Mouse (Mus musculus): ENCODE results near the gene Stpg3. TPM values are rescaled to one million over a fixed set of nuclear protein-coding genes. Genes with fewer than 3 reads are reported as not detected.

Stpg3 gene
- total and polyA plus RNA-seq, 3 experiments = 0.07 TPM; not detected in 2

DNA sequence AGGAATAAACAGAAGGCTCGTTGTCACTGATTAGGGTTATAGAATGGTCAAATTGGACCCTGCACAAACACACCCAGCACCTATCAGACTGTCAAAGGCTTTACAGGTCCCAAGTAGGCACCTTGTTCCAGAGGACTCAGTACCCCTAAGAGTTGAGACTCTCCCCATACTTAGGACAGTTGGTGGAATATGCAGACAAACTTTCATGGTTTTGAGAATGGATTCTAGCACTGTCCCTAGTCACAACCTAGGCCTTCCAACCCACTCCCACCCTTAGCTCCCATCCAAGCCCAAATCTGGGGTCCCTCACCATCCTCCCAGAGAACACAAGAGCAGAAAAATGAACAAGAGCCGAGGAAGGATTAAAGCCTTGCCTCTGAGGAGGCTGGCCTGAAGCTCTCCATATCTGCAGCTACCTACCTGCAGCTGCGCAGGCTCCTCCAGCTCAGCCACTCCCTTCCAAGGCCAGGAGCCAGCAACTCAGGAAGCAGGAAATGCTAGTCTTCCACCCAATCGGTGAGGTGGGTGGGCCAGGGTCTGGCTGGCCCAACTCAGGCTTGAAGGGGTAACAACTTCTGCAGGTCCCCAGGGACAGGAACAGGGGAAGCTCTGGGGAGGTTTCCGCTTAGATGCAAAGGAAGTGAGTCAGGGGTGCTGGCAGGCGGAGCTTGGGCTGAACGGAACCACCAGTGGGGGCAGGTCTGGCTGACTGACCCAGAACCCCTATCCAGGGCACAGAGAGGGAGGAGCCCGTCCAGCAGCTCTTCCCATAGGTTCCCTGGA, 18.1 kb downstream of the Stpg3 start, which contains the start of gene Tor4a:
Gene Tor4a, minus strand, starts transcription at position 715 of the 783 bp plus-strand sequence.
- H3K4me1 ChIP-seq (ENCODE audit: control insufficient read depth in 1 of 2, insufficient read depth in 2 of 2, low read length in 2 of 2) = peaks cover 6 to 32% of the 10 kb centered on the region in 2 experiments
- H3K9ac ChIP-seq (ENCODE audit: control insufficient read depth, low read depth, low read length, poor library complexity, severe bottlenecking) = peak within 1 kb of the TSS; percentile 87
- H3K27me3 ChIP-seq (ENCODE audit: control insufficient read depth in 1 of 2, insufficient read depth in 2 of 2, low read length in 2 of 2) = no peaks in the 10 kb centered on the region
- H3K27ac ChIP-seq (ENCODE audit: control insufficient read depth, low read depth, low read length) = peak within 1 kb of the TSS; percentile 96
- peak; percentile 96 for DNase-seq (ENCODE audit: low read depth, low spot score)
- no peaks in the 10 kb centered on the region for H3K9me3 ChIP-seq (replicated peaks; ENCODE audit: insufficient read depth, low read length)
- TF ChIP-seq MYC (IDR thresholded peaks at IDR 0.05; ENCODE audit: low read depth, low read length) (no peak), POLR2AphosphoS2 (IDR thresholded peaks at IDR 0.05; ENCODE audit: low read length) (peak; percentile 67; the same call in 1 of the 2 replicates), GABPA (IDR thresholded peaks at IDR 0.05; ENCODE audit: low read depth, low read length) (no peak), MAZ (IDR thresholded peaks at IDR 0.05; ENCODE audit: low read depth, low read length) (peak; percentile 61; the same call in 1 of the 2 replicates), POLR2A (IDR thresholded peaks at IDR 0.05; ENCODE audit: control insufficient read depth in 1 of 2, insufficient read depth in 1 of 2, low read depth in 1 of 2, low read length in 2 of 2, poor library complexity in 1 of 2) (peak; percentile 50 to 60; a peak in 2 of 4 replicates), NRF1 (IDR thresholded peaks at IDR 0.05; ENCODE audit: insufficient read depth, low read depth, low read length, poor library complexity, severe bottlenecking) (peak; percentile 92), BHLHE40 (IDR thresholded peaks at IDR 0.05; ENCODE audit: borderline replicate concordance, low read depth, low read length) (no peak), E2F4 (IDR thresholded peaks at IDR 0.05; ENCODE audit: borderline replicate concordance, low read depth, low read length) (0 out of 2 replicates have a peak, but pooled peaks have one; percentile 44), ETS1 (IDR thresholded peaks at IDR 0.05; ENCODE audit: low read depth, low read length) (peak; percentile 10; the same call in 1 of the 2 replicates), TAL1 (IDR thresholded peaks at IDR 0.05; ENCODE audit: low read length) (0 out of 2 replicates have a peak, but pooled peaks have one; percentile 6), TCF12 (IDR thresholded peaks at IDR 0.05; ENCODE audit: low read depth, low read length) (peak; percentile 59; the same call in 1 of the 2 replicates), NELFE (IDR thresholded peaks at IDR 0.05; ENCODE audit: low read depth, low read length) (peak; percentile 77), MXI1 (IDR thresholded peaks at IDR 0.05; ENCODE audit: low read depth, low read length) (peak; percentile 39), HCFC1 (IDR thresholded peaks at IDR 0.05; ENCODE audit: low read depth, low read length) (peak; percentile 79), ZC3H11A (IDR thresholded peaks at IDR 0.05; ENCODE audit: low read depth, low read length) (no peak), ELF1 (IDR thresholded peaks at IDR 0.05; ENCODE audit: low read depth, low read length) (peak; percentile 96), EP300 (IDR thresholded peaks at IDR 0.05; ENCODE audit: low read depth in 1 of 2, low read length in 2 of 2) (peak; percentile 14 to 41; a peak in 1 of 4 replicates), UBTF (IDR thresholded peaks at IDR 0.05; ENCODE audit: borderline replicate concordance, insufficient read depth, low read depth, low read length) (no peak; the same call in 1 of the 2 replicates), RCOR1 (IDR thresholded peaks at IDR 0.05; ENCODE audit: low read depth, low read length) (0 out of 2 replicates have a peak, but pooled peaks have one; percentile 8), MEF2A (IDR thresholded peaks at IDR 0.05; ENCODE audit: extremely low read depth, insufficient replicate concordance, low read depth, low read length, poor library complexity, severe bottlenecking) (0 out of 2 replicates have a peak, but pooled peaks have one; percentile 54), CHD2 (IDR thresholded peaks at IDR 0.05; ENCODE audit: low read length) (no peak), ZMIZ1 (IDR thresholded peaks at IDR 0.05; ENCODE audit: low read depth, low read length) (peak; percentile 84), GATA1 (IDR thresholded peaks at IDR 0.05; ENCODE audit: low read depth, low read length) (no peak), CHD1 (IDR thresholded peaks at IDR 0.05; ENCODE audit: low read depth, low read length) (peak; percentile 74), TBP (IDR thresholded peaks at IDR 0.05; ENCODE audit: low read depth, low read length) (peak; percentile 80)
- H3K79me2 ChIP-seq (ENCODE audit: control insufficient read depth, insufficient read depth, low read length, poor library complexity) = peaks cover 21% of the 10 kb centered on the region
- peak within 1 kb of the TSS; percentile 57 to 72 for H3K4me3 ChIP-seq (ENCODE audit: control insufficient read depth in 1 of 2, insufficient read depth in 1 of 2, low read depth in 2 of 2, low read length in 2 of 2)
- peaks cover 0 to 17% of the 10 kb centered on the region in 2 experiments; a peak in 2 of 4 replicates for H3K36me3 ChIP-seq (ENCODE audit: control insufficient read depth in 1 of 2, insufficient read depth in 2 of 2, low read length in 2 of 2)
